Mouse (Mus musculus) retina, adult 2 months (tissue): ENCODE data around the gene Dip2c.

Experiments
- DNase-seq: peaks from one replicate; pipeline ENCODE4 v3.0.0-alpha.2; 2012; ENCODE audit warnings: low read depth, low spot score

The Dip2c gene

GRCm38 (mm10) chr13:9329307-9329915, 53.1 kb downstream of the Dip2c start:
- no peak for DNase-seq

DNA sequence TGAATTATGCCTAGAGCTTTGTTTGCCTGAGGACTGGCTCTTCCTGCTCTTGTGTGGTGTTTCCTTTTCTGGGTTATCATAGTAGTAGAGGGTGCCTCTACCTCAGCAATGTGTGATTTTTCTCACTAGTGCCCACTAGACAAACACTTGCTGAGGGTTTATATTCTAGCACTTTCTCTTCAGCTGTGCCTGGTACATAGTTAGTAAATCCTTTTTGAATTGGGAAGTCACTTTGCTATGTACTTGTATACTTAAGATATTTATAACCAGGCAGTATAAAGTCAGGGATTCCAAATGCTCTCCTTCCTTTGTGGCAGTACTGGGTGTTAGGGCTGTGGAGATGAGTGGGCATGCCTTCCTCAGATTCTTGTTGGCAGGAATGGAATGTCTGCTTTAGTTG, 56.9 kb downstream of the Dip2c start:
- no peak for DNase-seq

GRCm38 (mm10) chr13:9340293-9340692, 64.0 kb downstream of the Dip2c start:
- DNase-seq, result no peak

GRCm38 (mm10) chr13:9342696-9343095, 66.4 kb downstream of the Dip2c start:
- no peak for DNase-seq

- DNase-seq, result no peak
Observed at GRCm38 (mm10) chr13:9347448-9347847, 71.1 kb downstream of the Dip2c start.

DNA sequence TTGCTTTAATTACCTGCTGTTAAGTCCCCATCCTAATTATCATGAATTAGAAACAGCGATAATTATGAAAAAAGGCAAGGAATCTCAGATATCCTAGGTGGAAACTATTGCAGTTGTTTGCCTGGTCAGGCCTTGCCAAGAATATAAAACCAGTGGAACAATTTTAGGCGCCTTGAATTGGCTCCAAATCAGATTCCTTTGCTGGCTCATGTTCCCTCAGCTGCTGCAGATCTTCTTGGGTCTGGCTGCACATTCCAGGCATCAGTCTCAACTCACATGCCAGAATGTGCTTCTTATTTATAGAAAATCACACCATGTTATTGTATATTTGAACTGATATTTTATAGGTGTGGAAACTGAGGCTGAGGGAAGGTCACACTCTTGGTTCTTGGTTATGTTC, 74.3 kb downstream of the Dip2c start:
- DNase-seq, result no peak

DNA sequence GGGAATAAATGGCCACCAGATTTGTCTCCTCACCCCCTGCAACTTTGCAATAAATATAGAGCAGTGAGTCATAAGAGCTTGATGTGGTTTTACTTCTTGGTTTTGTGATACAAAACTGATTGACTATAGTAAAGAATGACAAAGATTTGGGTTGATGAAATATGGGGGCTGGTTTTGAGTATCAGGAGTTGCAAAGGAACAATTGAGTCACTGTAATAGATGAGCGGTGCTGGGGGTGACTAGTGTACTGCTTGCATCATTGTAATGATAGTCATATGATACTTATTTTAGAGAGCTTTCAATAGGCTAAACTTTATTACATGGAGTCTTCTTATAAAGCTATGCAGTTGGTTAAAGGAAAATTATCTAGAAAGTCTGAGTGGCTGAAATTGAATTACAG, 77.6 kb downstream of the Dip2c start:
- no peak for DNase-seq

DNA sequence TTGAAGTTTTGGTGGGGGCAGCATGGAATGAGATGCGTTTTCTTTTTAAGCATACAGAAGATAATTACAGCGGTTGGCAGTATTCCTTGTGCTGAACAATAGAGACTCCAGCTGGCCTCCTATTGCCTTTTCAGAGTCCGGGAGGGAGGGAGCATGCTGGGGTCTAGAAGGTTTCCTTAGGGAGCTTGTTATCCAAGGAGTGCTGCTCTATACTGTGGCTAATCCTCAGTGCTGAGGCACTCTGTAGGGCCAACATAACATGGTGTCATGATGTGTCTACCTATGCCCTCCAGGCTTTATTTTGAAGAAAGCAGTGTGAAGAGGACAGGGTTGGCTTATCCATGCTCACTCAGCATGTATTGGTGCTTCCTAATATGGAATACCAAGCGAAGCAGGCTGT, 79.0 kb downstream of the Dip2c start:
- no peak for DNase-seq

- DNase-seq, result no peak
Observed at GRCm38 (mm10) chr13:9361457-9361856, 85.1 kb downstream of the Dip2c start.

GRCm38 (mm10) chr13:9371387-9371786, 95.1 kb downstream of the Dip2c start:
- no peak for DNase-seq

DNA sequence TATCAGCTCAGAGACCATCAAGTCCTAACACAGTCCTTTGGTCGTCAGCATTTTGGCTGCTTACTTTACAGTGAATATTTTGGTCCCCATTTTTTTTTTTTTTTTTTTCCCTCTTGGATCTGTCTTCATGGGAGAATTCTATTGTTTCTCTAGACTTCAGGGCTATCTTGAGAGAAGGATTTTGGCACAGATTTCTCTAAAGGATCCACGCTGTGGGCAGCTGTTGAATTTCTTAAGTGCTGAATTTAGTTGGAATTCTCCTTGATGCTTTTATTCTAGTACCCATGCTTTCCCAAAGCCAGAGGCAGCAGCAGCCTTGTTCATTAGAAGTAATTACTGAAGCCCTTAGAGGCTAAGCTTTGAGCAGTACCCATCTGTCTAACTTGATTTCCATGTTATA, 100.8 kb downstream of the Dip2c start:
- DNase-seq, result no peak

- no peak for DNase-seq
Observed at GRCm38 (mm10) chr13:9380740-9381410, 104.5 kb downstream of the Dip2c start.

- no peak for DNase-seq
Observed at GRCm38 (mm10) chr13:9388017-9388416, 111.7 kb downstream of the Dip2c start.

DNA sequence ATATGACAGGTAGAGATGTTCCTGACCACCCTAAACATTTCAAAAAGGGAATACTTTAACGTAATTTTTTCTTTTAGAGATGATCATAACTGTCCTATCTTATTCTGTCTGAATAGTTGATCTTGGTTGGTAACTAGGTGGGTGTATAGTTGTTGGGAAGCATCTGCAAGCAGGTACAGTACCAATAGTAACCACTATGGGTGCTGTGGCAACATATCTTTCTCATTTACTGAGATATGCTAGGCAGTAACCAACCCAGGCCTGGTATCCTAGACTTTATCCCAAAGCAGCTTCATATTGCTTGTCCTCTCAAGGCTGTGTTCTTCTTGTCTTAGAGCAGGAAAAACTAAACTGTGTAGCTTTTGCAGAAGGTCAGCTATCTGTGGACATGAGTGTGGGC, 113.0 kb downstream of the Dip2c start:
- DNase-seq, result no peak

- no peak for DNase-seq
Observed at GRCm38 (mm10) chr13:9390204-9390804, 114.0 kb downstream of the Dip2c start.

GRCm38 (mm10) chr13:9393470-9393869, 117.1 kb downstream of the Dip2c start:
- no peak for DNase-seq

DNA sequence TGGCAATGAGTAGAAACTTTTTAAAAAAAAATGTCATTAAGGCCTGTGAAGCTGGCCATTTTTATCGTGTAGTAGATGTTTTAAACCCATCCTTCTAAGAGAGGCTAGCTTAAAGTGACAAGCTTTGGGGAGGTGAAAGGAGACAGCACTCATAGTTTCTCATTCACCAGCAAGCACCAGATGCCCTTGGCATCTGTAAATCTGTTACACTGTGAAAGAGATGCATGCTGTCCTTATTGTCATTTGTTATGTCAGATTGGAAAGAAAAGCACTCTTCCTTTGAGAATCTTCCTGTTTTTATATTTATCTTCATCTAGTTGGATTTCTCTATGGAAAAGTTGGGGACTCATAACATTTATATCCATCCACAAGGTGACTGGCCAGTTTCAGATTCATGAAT, 119.0 kb downstream of the Dip2c start:
- DNase-seq, result no peak

DNA sequence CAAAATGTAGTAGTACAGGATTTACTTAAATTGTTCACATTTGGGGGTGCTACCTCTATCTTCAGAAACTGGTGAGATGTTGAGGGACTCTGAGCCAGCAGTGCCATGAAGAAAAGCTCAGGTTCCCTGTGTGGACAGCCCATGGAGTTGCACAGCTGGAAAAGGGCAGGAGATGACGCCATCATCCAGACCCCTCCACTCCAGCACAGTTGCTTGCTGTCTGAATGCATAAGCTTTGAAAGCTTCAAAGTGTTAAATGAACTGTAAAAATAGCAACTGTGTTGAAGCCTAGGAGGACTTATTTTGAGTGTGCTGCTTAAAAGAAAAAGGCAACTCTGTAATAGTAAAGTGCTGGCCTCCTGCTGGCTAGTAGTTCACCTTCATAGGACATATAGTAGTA, 122.5 kb downstream of the Dip2c start:
- DNase-seq, result no peak

- no peak for DNase-seq
Observed at GRCm38 (mm10) chr13:9405399-9405798, 129.1 kb downstream of the Dip2c start.

- DNase-seq, result no peak
Observed at GRCm38 (mm10) chr13:9408983-9409382, 132.7 kb downstream of the Dip2c start.

DNA sequence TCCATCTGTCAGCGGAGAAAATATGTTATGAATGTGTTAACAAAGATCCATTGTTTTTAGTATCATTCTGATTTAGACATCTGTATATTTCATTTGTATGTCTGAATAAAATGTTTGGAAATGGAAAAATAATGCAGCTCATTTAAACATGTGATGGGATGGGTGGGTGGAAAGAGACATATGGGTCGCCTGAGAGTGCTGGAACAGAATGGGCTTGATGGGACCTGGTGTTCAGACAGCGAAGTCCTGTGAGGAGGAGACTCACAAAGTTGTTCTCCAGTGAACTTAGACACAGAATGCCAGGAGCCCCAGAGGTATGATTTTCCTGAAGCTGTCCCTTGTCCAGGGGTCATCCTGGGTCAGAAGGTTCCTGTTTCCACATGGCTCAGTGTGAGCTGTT, 142.1 kb downstream of the Dip2c start:
- no peak for DNase-seq

GRCm38 (mm10) chr13:9419213-9419612, 142.9 kb downstream of the Dip2c start:
- no peak for DNase-seq

DNA sequence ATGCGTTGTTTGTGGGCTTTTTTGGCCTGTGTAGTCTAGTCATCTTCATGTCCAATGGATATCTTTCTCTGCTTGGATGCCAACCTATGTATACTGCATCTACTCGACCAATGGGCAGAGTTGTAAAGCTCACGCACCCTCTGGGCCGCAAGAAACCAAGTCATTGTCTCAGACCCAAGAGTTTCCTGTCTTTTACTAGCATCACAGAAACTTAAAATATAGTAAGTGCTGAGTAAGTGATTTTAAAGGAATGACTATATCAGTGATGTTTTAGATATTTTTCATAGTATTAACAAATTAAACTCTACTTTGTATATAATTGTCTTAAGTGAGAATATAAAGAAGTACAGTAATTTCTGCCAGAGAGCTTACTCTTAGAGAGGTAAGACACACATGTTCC, 145.6 kb downstream of the Dip2c start:
- DNase-seq, result no peak
